Mouse (Mus musculus) megakaryocyte, embryonic 14.5 days (primary cell): ENCODE measurements around the gene Set.

ENCODE experiments used
- FLI1 ChIP-seq: IDR thresholded peaks from 2 replicates; pipeline ENCODE4 v1.6.1; 2012; ENCODE audit warnings: low read length, inconsistent platforms, mixed read lengths
- GATA1 ChIP-seq: IDR thresholded peaks from 3 replicates; pipeline ENCODE4 v1.6.1; 2012; ENCODE audit warnings: mixed read lengths, low read length, inconsistent platforms, borderline replicate concordance

DNA sequence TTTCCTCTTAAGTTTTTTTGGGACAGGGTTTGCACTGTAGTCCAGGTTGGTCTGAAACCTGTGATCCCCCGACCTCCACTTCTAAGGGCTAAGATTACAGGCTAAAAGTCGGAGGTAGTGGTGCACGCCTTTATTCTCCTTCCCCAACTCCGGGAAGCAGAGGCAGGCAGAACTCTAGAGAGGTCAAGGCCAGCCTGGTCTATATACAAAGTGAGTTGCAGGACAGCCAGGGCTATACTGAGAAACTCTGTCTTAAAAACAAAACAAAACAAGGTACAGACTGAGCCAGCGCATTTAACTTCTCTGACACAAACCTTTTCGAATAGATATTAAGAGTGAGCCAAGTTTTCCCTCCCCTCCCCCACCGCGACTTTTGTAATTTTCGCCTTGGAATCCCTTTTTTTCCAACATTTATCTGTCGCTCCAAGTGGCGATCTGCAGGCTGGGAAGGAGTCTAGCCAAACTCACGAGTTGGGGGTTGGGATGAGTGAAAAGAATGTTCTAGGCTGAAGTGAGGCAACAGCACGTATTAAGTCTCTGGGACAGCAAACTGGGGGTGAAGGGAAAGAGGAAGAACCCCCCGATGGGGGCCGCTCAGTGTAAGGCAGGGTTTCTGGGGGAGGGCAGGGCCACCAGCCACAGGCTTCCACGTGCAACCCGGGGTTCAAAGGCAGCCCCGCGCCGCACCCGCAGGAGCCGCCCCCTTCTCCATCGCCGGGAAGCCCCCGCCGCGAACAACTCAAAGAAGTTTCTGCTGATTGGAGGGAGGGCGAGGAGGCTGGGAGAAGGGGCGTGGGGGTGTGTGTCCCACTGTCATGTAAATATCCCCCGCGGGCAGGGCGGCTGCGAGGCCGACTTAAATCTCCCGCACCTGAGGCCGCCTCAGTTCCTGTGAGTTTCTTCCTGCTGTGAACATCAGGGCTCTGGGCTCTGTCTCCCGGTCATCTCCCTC is 4.3 kb downstream of the Set start:
- TF ChIP-seq GATA1: no peak
- TF ChIP-seq FLI1: no peak
